Mouse (Mus musculus) ovary, adult 10 weeks (tissue): ENCODE data around the gene Olfr594. TPM values are rescaled to one million over a fixed set of nuclear protein-coding genes. Genes with fewer than 3 reads are reported as not detected.

ENCODE experiments used
- polyA plus RNA-seq: library from polyadenylated mRNA; stranded (reverse); fragments of 350-450 nt; fragmentation: Illumina TruSeq; extraction: RNeasy Lipid Tissue Mini Kit (QIAGEN cat#74804); gene quantifications from one replicate; pipeline ENCODE4 v1.2.3, GENCODE M21; 2014

Gene Olfr594
- not detected for polyA plus RNA-seq

DNA sequence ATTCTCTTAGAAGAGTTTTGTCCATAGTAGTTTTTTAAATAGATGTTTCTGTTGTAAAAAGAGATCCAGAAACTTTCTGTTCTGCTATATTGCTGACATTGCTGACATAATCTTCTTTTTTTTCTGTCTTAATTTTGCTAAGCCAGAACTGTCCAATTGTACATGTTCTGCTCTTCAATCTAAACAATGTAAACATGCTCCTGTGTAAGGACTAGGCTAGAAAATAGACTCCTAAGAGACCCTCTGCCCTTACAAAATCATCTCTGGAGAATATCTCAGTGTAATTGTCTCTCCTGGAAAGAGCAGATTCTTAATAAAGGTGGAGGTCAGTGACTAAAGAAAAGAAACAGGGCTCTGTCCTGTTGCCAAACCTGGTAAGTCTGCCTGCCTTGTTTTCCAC is at the start of gene Olfr594:
Gene Olfr594 (plus strand): TSS at position 301 of the 400 bp plus-strand sequence.

DNA sequence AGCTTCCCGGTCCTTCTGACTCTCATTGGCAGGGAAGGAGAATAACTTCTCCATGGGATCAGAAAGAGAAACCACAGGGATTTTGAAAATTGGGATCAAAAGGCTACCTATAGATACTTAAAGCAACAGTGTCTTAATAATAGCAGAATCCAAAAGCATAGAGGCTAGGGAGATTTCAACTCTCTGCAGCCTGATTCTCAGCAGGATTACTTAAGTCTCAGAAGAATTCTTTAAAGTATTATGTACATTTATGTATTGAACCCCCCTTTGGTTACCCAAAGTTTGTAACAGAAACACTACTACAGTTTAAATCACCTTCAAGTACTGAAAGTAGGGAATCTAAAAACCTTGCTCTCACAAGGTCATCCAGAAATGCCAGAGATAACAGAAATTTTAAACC is 38.6 kb upstream of the Olfr594 start, which contains the start of gene Olfr591:
Gene Olfr591 (minus strand): TSS at position 101 of the 400 bp plus-strand sequence.

DNA sequence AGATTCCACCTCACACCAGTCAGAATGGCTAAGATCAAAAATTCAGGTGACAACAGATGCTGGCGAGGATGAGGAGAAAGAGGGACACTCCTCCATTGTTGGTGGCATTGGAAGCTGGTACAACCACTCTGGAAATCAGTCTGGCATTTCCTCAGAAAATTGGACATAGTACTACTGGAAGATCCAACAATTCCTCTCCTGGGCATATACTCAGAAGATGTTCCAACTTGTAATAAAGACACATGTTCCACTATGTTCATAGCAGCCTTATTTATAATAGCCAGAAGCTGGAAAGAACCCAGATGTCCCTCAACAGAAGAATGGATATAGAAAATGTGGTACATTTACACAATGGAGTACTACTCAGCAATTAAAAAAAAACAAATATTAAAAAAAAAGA is 32.3 kb upstream of the Olfr594 start, which contains the start of gene Olfr592:
Gene Olfr592 (plus strand): TSS at position 301 of the 400 bp plus-strand sequence.

DNA sequence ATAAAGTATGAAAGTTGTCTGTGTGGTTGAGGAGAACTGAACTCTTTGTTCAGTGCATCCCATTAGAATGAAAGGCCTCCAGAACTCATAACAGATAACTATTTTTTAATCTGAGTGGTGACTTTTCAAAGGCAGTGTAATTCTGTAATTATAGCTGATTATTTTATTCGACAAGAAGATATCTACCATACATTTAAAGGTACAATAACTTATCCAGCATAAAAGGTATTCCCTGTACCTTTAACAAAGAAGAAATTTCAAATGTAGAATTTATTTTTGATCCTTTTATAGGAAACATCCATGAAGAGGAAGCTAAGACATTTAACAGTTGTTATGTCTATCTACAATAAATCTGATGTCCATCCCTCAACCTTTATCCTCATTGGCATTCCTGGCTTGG is 5.2 kb upstream of the Olfr594 start, which contains the start of gene Olfr593:
Gene Olfr593 (plus strand): TSS at position 301 of the 400 bp plus-strand sequence.

DNA sequence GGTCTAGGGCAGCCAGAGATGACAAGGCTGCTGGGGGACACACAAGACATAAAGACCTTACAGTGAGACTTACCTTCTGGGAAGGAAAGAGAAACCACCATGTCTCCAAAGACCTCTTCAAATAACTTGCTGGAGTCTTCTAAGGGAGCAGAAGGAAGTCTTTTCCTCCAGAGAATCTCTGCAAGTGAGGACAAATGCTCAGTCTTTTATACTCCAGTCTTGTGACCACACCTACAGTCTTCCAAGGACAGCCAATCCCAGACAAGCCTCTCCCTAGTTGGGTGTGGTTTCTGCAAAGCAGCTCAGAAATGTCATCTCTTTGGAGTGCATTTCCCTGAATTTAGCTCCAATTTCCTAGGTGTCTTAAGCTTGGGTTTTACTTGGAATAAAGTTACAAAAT is 35.6 kb downstream of the Olfr594 start, which contains the start of gene Usp17ld:
Gene Usp17ld (minus strand): TSS at position 101 of the 400 bp plus-strand sequence.

Other genes starting within 250 kb of the Olfr594 start
- gene Olfr577, start 241.1 kb upstream of the Olfr594 start, polyA plus RNA-seq = not detected
- not detected for gene Olfr578, start 227.7 kb upstream of the Olfr594 start, polyA plus RNA-seq
- gene Olfr582, start 179.0 kb upstream of the Olfr594 start, polyA plus RNA-seq = not detected
- not detected for gene Olfr583, start 165.7 kb upstream of the Olfr594 start, polyA plus RNA-seq
- gene Olfr584, start 135.1 kb upstream of the Olfr594 start, polyA plus RNA-seq = not detected
- not detected for gene Olfr585, start 119.3 kb upstream of the Olfr594 start, polyA plus RNA-seq
- gene Olfr586, start 91.4 kb upstream of the Olfr594 start, polyA plus RNA-seq = not detected
- gene Olfr588-ps1, start 76.1 kb upstream of the Olfr594 start, polyA plus RNA-seq = not detected
- not detected for gene Olfr589, start 60.6 kb upstream of the Olfr594 start, polyA plus RNA-seq
- not detected for gene Olfr591, start 38.7 kb upstream of the Olfr594 start, polyA plus RNA-seq
- not detected for gene Olfr592, start 32.2 kb upstream of the Olfr594 start, polyA plus RNA-seq
- not detected for gene Olfr593, start 5.1 kb upstream of the Olfr594 start, polyA plus RNA-seq
- not detected for gene Usp17ld, start 35.5 kb downstream of the Olfr594 start, polyA plus RNA-seq
- gene Olfr596, start 88.7 kb downstream of the Olfr594 start, polyA plus RNA-seq = not detected
- gene Olfr597, start 99.3 kb downstream of the Olfr594 start, polyA plus RNA-seq = not detected
- not detected for gene Olfr598, start 106.6 kb downstream of the Olfr594 start, polyA plus RNA-seq
- not detected for gene Olfr599, start 118.9 kb downstream of the Olfr594 start, polyA plus RNA-seq
- not detected for gene Olfr600, start 132.7 kb downstream of the Olfr594 start, polyA plus RNA-seq
- gene Olfr601, start 145.7 kb downstream of the Olfr594 start, polyA plus RNA-seq = not detected
- gene Olfr603, start 169.2 kb downstream of the Olfr594 start, polyA plus RNA-seq = not detected
- gene Usp17lc, start 198.1 kb downstream of the Olfr594 start, polyA plus RNA-seq = not detected
- not detected for gene Olfr605, start 228.4 kb downstream of the Olfr594 start, polyA plus RNA-seq
- not detected for gene Olfr606, start 232.1 kb downstream of the Olfr594 start, polyA plus RNA-seq
- gene Olfr607, start 247.2 kb downstream of the Olfr594 start, polyA plus RNA-seq = not detected